Mouse (Mus musculus): ENCODE measurements around the gene Det1. TPM values are rescaled to one million over a fixed set of nuclear protein-coding genes. Genes with fewer than 3 reads are reported as not detected.
A peak's percentile ranks its signal among the peaks of the same experiment; 100 is the strongest.

The Det1 gene
- polyA plus RNA-seq, 1 experiment from 2014 or later = 12.6 TPM

GRCm38 (mm10) chr7:78882469-78882837 is 35.4 kb upstream of the Det1 start:
- Histone ChIP-seq H3K9me3 (replicated peaks) (no peaks in the 10 kb centered on the region), H3K9ac (replicated peaks) (peak overlapping the region; percentile 69), H3K4me2 (peak overlapping the region; percentile 59), H3K27ac (replicated peaks) (peak overlapping the region; percentile 84), H3K27me3 (replicated peaks) (no peaks in the 10 kb centered on the region; the same call in 1 of the 2 replicates), H3K4me1 (peaks cover 58% of the 10 kb centered on the region), H3K36me3 (no peaks in the 10 kb centered on the region), H3K4me3 (replicated peaks) (peak overlapping the region; percentile 47)
- ATAC-seq (ENCODE audit: low FRiP score) = peak; percentile 55
- 1% methylated on average over 23 of the region's 23 CpGs for WGBS

GRCm38 (mm10) chr7:78881607-78882468 is 34.8 kb upstream of the Det1 start:
- peaks cover 51% of the 10 kb centered on the region for H3K4me1 ChIP-seq
- no peaks in the 10 kb centered on the region for H3K36me3 ChIP-seq
- 0 out of 2 replicates have a peak, but pooled peaks have one; percentile 7 for ATAC-seq (ENCODE audit: low FRiP score)
- peak overlapping the region; percentile 69 for H3K9ac ChIP-seq (replicated peaks)
- WGBS = 7% methylated on average over 14 of the region's 16 CpGs
- peak overlapping the region; percentile 59 for H3K4me2 ChIP-seq
- H3K9me3 ChIP-seq (replicated peaks) = no peaks in the 10 kb centered on the region
- H3K27me3 ChIP-seq (replicated peaks) = no peaks in the 10 kb centered on the region; the same call in 1 of the 2 replicates
- H3K4me3 ChIP-seq (replicated peaks) = peak overlapping the region; percentile 47
- H3K27ac ChIP-seq (replicated peaks) = peak overlapping the region; percentile 84

GRCm38 (mm10) chr7:78872831-78873230 is 25.8 kb upstream of the Det1 start:
- Histone ChIP-seq H3K36me3 (no peaks in the 10 kb centered on the region), H3K27me3 (replicated peaks) (no peaks in the 10 kb centered on the region), H3K4me3 (replicated peaks) (no peak overlapping the region), H3K9me3 (replicated peaks) (no peaks in the 10 kb centered on the region), H3K4me2 (no peak overlapping the region), H3K9ac (replicated peaks) (no peak overlapping the region), H3K27ac (replicated peaks) (no peak overlapping the region), H3K4me1 (no peaks in the 10 kb centered on the region)
- ATAC-seq (ENCODE audit: low FRiP score) = no peak
- WGBS = 84% methylated on average over 5 of the region's 5 CpGs

- no peaks in the 10 kb centered on the region for H3K36me3 ChIP-seq
- 89% methylated on average over 6 of the region's 6 CpGs for WGBS
- no peak for ATAC-seq (ENCODE audit: low FRiP score)
Measured at GRCm38 (mm10) chr7:78872366-78872765, 25.3 kb upstream of the Det1 start.

DNA sequence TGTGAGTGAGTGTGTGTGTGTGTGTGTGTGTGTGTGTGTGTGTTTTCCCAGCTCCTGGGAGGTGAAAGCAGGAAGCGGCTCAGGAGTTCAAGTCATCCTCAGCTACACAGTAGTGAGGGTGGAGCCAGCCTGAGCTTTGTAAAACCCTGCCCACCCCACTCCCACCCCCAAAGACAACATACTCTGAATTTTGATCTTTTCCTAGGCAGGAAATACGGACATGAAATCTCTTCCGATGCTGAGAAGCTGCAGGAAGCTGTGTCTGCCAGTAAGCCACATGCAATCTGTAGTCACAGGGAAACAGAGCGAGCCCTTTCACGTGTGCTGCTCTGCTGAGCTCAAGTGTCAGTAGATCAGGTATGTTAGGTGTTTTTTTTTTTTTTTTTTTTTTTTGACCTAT is 21.7 kb upstream of the Det1 start:
- H3K4me3 ChIP-seq (replicated peaks) = no peak overlapping the region
- H3K9me3 ChIP-seq (replicated peaks) = no peaks in the 10 kb centered on the region
- no peak for ATAC-seq (ENCODE audit: low FRiP score)
- H3K27me3 ChIP-seq (replicated peaks) = no peaks in the 10 kb centered on the region
- H3K27ac ChIP-seq (replicated peaks) = no peak overlapping the region
- H3K9ac ChIP-seq (replicated peaks) = no peak overlapping the region
- no peaks in the 10 kb centered on the region for H3K4me1 ChIP-seq
- 81% methylated on average over 5 of the region's 5 CpGs for WGBS
- no peaks in the 10 kb centered on the region for H3K36me3 ChIP-seq
- no peak overlapping the region for H3K4me2 ChIP-seq

More at GRCm38 (mm10) chr7:78872366-78872765, 25.3 kb upstream of the Det1 start:
- Histone ChIP-seq H3K27me3 (replicated peaks) (no peaks in the 10 kb centered on the region), H3K9me3 (replicated peaks) (no peaks in the 10 kb centered on the region), H3K27ac (replicated peaks) (no peak overlapping the region), H3K4me3 (replicated peaks) (no peak overlapping the region), H3K9ac (replicated peaks) (no peak overlapping the region), H3K4me2 (no peak overlapping the region), H3K4me1 (no peaks in the 10 kb centered on the region)

DNA sequence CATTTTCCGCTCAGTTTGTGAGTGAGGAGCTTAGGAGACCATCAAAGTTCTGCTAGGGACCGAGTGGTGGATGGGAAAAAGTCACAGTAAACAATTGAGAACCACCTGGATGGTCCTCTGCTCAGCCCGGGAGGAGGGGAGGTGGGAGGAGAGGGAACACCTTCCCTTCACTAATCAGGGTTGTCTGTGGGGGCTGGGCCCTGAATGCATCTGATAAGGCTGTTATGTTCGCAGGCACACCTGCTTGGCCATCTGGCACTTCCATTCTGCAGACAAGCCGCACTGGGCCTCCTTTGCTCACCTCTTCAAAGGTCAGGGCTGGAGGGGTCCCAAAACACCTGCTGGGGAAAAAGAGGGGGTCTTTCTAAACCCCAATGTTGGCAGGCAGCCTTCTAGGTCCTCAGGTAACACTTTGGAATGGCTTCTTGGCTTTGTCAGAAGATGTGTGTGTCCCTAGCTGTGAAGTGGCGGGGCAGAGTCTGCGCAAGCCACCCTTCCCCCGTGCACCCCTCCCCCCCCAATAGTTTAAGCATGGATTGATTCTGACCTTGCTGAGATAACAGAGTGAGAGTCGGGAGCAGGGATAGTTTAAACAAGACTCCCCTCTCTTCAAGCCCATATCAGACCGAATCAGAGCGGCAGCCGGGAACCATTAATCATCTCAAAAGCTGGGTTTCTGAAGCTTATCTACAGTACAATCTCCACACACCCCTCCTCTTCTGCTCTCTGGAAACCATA is 18.3 kb upstream of the Det1 start:
- Histone ChIP-seq H3K4me3 (replicated peaks) (no peak overlapping the region), H3K9ac (replicated peaks) (no peak overlapping the region), H3K9me3 (replicated peaks) (no peaks in the 10 kb centered on the region), H3K36me3 (no peaks in the 10 kb centered on the region), H3K4me2 (no peak overlapping the region), H3K27ac (replicated peaks) (no peak overlapping the region), H3K27me3 (replicated peaks) (no peaks in the 10 kb centered on the region), H3K4me1 (no peaks in the 10 kb centered on the region)
- no peak for ATAC-seq (ENCODE audit: low FRiP score)
- WGBS = 70% methylated on average over 12 of the region's 12 CpGs

GRCm38 (mm10) chr7:78864446-78864802 is 17.4 kb upstream of the Det1 start:
- H3K36me3 ChIP-seq = no peaks in the 10 kb centered on the region
- H3K4me2 ChIP-seq = no peak overlapping the region
- no peak overlapping the region for H3K27ac ChIP-seq (replicated peaks)
- 76% methylated on average over 4 of the region's 4 CpGs for WGBS
- no peaks in the 10 kb centered on the region for H3K4me1 ChIP-seq
- H3K4me3 ChIP-seq (replicated peaks) = no peak overlapping the region
- ATAC-seq (ENCODE audit: low FRiP score) = no peak
- H3K27me3 ChIP-seq (replicated peaks) = no peaks in the 10 kb centered on the region
- H3K9me3 ChIP-seq (replicated peaks) = no peaks in the 10 kb centered on the region
- no peak overlapping the region for H3K9ac ChIP-seq (replicated peaks)

- Histone ChIP-seq H3K4me1 (no peaks in the 10 kb centered on the region), H3K36me3 (no peaks in the 10 kb centered on the region), H3K27ac (replicated peaks) (no peak overlapping the region), H3K9ac (replicated peaks) (no peak overlapping the region), H3K4me2 (no peak overlapping the region), H3K27me3 (replicated peaks) (no peaks in the 10 kb centered on the region), H3K9me3 (replicated peaks) (no peaks in the 10 kb centered on the region), H3K4me3 (replicated peaks) (no peak overlapping the region)
- 73% methylated on average over 7 of the region's 7 CpGs for WGBS
- no peak for ATAC-seq (ENCODE audit: low FRiP score)
Measured at GRCm38 (mm10) chr7:78863796-78864445, 16.9 kb upstream of the Det1 start.

DNA sequence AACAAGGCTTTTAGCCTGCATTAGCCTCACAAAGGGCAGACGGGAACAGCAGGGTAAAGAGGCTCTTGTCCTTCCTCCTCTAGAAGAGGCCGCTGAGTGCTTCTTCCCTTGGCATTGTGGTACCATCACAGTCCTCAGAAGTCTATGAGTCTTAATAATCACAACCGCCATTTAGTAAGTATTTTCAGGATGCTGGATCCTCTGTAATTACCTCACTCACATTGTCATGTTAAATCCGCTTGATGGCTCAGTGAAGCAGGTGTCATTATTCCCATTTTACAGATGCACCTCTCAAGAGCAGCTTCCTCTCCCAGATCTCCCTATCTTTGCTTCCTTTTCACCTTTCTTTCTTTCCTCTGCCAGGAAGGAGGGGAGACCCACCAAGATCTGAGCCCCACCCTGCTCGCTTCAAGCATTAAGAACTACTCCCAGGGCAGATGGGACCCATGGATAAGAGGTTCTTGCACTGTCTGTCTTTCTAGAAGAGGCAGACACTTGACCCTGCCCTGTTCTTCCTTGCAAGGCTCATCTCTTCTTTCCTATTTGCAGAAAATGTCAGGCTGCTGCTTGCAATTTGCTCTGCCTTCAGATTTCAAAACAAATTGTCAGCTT is 8.1 kb upstream of the Det1 start:
- WGBS = 60% methylated on average over 5 of the region's 5 CpGs
- Histone ChIP-seq H3K4me1 (no peaks in the 10 kb centered on the region), H3K27me3 (replicated peaks) (no peaks in the 10 kb centered on the region), H3K36me3 (no peaks in the 10 kb centered on the region), H3K9me3 (replicated peaks) (no peaks in the 10 kb centered on the region), H3K4me3 (replicated peaks) (no peak overlapping the region), H3K27ac (replicated peaks) (no peak overlapping the region), H3K9ac (replicated peaks) (no peak overlapping the region), H3K4me2 (no peak overlapping the region)
- ATAC-seq (ENCODE audit: low FRiP score) = no peak

- no peak overlapping the region for H3K9ac ChIP-seq (replicated peaks)
- H3K36me3 ChIP-seq = no peaks in the 10 kb centered on the region
- H3K27ac ChIP-seq (replicated peaks) = no peak overlapping the region
- no peak overlapping the region for H3K4me2 ChIP-seq
- no peaks in the 10 kb centered on the region for H3K4me1 ChIP-seq
- no peak for ATAC-seq (ENCODE audit: low FRiP score)
- H3K4me3 ChIP-seq (replicated peaks) = no peak overlapping the region
- no peaks in the 10 kb centered on the region for H3K9me3 ChIP-seq (replicated peaks)
- 71% methylated on average over 4 of the region's 4 CpGs for WGBS
- no peaks in the 10 kb centered on the region for H3K27me3 ChIP-seq (replicated peaks)
Measured at GRCm38 (mm10) chr7:78854051-78854450, 7.0 kb upstream of the Det1 start.

GRCm38 (mm10) chr7:78846066-78846716 is 872 bp downstream of the Det1 start:
- Histone ChIP-seq H3K9me3 (replicated peaks) (no peaks in the 10 kb centered on the region), H3K27ac (replicated peaks) (peak overlapping the region; percentile 88), H3K9ac (replicated peaks) (peak overlapping the region; percentile 92), H3K27me3 (replicated peaks) (no peaks in the 10 kb centered on the region), H3K4me3 (replicated peaks) (peak overlapping the region; percentile 90), H3K36me3 (peaks cover 17% of the 10 kb centered on the region), H3K4me2 (peak overlapping the region; percentile 61), H3K4me1 (peaks cover 13% of the 10 kb centered on the region)
- 28% methylated on average over 12 of the region's 12 CpGs for WGBS
- no peak for ATAC-seq (ENCODE audit: low FRiP score)
